Mouse (Mus musculus): Measurements from ENCODE around the gene Myh2.

- TF ChIP-seq CTCF (IDR thresholded peaks at IDR 0.05; ENCODE audit: control insufficient read depth, insufficient read depth, insufficient replicate concordance, low read depth, low read length) (no peak), POLR2A (IDR thresholded peaks at IDR 0.05; ENCODE audit: control insufficient read depth, low read depth, low read length) (no peak)
Observed at GRCm38 (mm10) chr11:67160131-67160530, 10.7 kb upstream of the Myh2 start.
